Mouse (Mus musculus): ENCODE measurements around the gene Coro2b. TPM values are rescaled to one million over a fixed set of nuclear protein-coding genes. Genes with fewer than 3 reads are reported as not detected.

The Coro2b gene
- polyA plus RNA-seq, 1 experiment, result 6.1 TPM

- H3K4me1 ChIP-seq (ENCODE audit: control insufficient read depth, insufficient read depth, insufficient read length, low read length), result peaks cover 33% of the 10 kb centered on the region
- H3K4me3 ChIP-seq (ENCODE audit: insufficient read depth, low read depth, low read length), result no peak overlapping the region
- H3K27ac ChIP-seq (replicated peaks; ENCODE audit: low read depth, low read length), result no peak overlapping the region; the same call in 1 of the 2 replicates
These were observed 5.2 kb downstream of the Coro2b start for GRCm38 (mm10) chr9:62531459-62532275.

- 0 out of 2 replicates have a peak overlapping the region, but pooled peaks have one; percentile 2 for H3K27ac ChIP-seq (replicated peaks; ENCODE audit: low read depth, low read length)
These were observed 8.3 kb downstream of the Coro2b start for GRCm38 (mm10) chr9:62528527-62528926.

DNA sequence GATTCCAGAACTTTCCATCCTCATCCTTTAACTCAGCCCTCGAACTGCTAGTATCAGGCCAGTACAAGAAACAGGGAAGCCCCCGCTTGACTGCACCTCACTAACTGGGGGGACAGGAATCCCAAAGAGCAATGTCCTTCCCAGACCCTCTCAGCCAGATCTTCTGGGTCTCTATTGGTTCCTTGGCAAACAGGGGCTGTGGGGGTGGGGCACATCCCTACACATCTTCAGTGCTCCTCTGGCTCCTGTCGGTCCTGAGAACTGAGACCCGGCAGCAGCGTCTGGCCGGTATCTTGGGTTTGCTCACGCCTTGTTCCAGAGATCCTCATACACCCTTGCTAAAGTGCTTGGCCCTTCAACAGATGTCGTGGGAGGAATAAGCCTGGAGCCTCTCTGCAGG, 10.0 kb downstream of the Coro2b start:
- H3K4me3 ChIP-seq (ENCODE audit: insufficient read depth, low read depth, low read length), result no peak overlapping the region
- peaks cover 38% of the 10 kb centered on the region for H3K4me1 ChIP-seq (ENCODE audit: control insufficient read depth, insufficient read depth, insufficient read length, low read length)
- H3K27ac ChIP-seq (replicated peaks; ENCODE audit: low read depth, low read length), result peak overlapping the region; percentile 14; the same call in 1 of the 2 replicates

More at GRCm38 (mm10) chr9:62528527-62528926, 8.3 kb downstream of the Coro2b start:
- Histone ChIP-seq H3K4me3 (ENCODE audit: insufficient read depth, low read depth, low read length) (no peak overlapping the region), H3K4me1 (ENCODE audit: control insufficient read depth, insufficient read depth, insufficient read length, low read length) (peaks cover 46% of the 10 kb centered on the region)

- peak overlapping the region; percentile 14; the same call in 1 of the 2 replicates for H3K27ac ChIP-seq (replicated peaks; ENCODE audit: low read depth, low read length)
- no peak overlapping the region for H3K4me3 ChIP-seq (ENCODE audit: insufficient read depth, low read depth, low read length)
- H3K4me1 ChIP-seq (ENCODE audit: control insufficient read depth, insufficient read depth, insufficient read length, low read length), result peaks cover 34% of the 10 kb centered on the region
These were observed 10.4 kb downstream of the Coro2b start for GRCm38 (mm10) chr9:62526451-62526850.

- H3K4me1 ChIP-seq (ENCODE audit: control insufficient read depth, insufficient read depth, insufficient read length, low read length), result peaks cover 38% of the 10 kb centered on the region
These were observed 12.0 kb downstream of the Coro2b start for GRCm38 (mm10) chr9:62524761-62525308.

DNA sequence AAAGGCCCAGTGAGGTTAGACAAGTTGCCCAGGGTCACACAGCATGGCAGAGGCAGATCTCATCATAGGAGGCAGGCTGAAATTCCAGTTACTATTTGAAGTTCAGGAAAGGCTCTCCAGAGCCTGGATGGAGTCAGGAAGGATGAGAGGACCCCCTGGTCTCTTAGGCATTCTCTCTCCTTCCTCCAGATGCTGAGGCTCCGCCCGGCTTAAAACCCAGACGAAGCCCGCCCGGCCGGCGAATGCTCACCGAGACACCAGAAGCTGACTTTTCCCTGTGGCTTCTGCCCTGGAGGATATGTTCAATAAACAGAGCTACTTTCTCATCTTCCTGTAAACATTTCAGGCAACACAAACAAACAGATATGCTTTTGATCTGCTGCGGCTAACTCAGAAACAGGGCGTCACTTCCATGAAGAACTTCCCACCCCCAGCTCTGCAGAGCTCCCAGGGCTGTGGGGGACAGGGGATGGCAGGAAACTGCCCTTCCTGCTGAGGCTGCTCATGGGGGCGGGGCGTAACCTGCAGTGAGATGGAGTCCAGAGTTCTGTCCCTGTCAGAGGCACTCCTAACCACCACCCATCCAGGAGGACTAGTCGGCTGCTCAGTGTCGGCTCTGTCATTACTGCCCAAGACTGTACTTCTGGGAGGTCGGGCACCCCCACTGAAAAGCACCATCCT, 13.9 kb downstream of the Coro2b start:
- Histone ChIP-seq H3K4me3 (ENCODE audit: insufficient read depth, low read depth, low read length) (peak overlapping the region; percentile 4; the same call in 1 of the 2 replicates), H3K27ac (replicated peaks; ENCODE audit: low read depth, low read length) (peak overlapping the region; percentile 97), H3K4me1 (ENCODE audit: control insufficient read depth, insufficient read depth, insufficient read length, low read length) (peaks cover 40% of the 10 kb centered on the region)

More at GRCm38 (mm10) chr9:62524761-62525308, 12.0 kb downstream of the Coro2b start:
- Histone ChIP-seq H3K27ac (replicated peaks; ENCODE audit: low read depth, low read length) (peak overlapping the region; percentile 61), H3K4me3 (ENCODE audit: insufficient read depth, low read depth, low read length) (no peak overlapping the region)

DNA sequence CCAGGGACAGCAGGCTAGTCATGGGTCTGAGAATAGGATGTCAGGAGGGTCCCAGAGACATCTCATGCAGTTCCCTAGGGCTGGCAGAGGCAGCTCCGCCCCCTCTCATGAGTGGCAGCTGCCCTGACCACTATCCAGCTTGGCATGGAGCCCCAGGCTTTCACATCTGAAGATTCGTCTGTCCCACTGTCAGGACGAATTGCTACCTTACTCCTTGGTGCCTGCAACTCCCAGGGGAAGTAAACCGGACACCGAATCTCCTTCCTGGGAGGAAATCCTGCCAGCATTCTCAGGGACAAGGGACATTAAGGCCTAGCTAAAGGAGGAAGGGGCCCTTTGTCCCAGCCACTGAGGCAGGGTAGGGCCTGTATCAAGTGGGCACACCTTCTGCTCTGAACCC, 14.6 kb downstream of the Coro2b start:
- H3K27ac ChIP-seq (replicated peaks; ENCODE audit: low read depth, low read length), result peak overlapping the region; percentile 97
- H3K4me1 ChIP-seq (ENCODE audit: control insufficient read depth, insufficient read depth, insufficient read length, low read length), result peaks cover 40% of the 10 kb centered on the region
- peak overlapping the region; percentile 4; the same call in 1 of the 2 replicates for H3K4me3 ChIP-seq (ENCODE audit: insufficient read depth, low read depth, low read length)

DNA sequence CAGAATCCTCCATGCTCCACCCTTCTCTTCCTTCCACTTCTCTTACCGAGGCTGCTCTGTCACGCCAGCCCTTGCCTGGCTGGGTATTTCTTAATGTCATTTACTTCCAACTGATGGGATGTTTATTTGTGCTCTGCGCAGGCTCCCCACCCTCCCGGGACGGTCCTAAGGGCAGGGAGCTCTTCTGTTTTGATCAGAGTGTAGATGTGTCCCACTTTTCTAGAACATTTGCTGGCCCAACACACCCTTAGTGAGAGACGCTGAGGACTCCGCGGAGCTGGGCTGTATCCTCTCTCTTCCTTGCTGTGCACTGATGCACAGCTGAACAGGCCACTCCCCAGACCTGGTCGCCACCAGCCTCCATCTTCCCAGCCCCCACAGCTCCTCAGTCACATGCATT, 15.3 kb downstream of the Coro2b start:
- H3K4me1 ChIP-seq (ENCODE audit: control insufficient read depth, insufficient read depth, insufficient read length, low read length), result peaks cover 35% of the 10 kb centered on the region
- H3K27ac ChIP-seq (replicated peaks; ENCODE audit: low read depth, low read length), result peak overlapping the region; percentile 97

GRCm38 (mm10) chr9:62520933-62521332, 15.9 kb downstream of the Coro2b start:
- H3K4me3 ChIP-seq (ENCODE audit: insufficient read depth, low read depth, low read length), result peak overlapping the region; percentile 11; the same call in 1 of the 2 replicates

More for the DNA sequence above, 15.3 kb downstream of the Coro2b start:
- H3K4me3 ChIP-seq (ENCODE audit: insufficient read depth, low read depth, low read length), result 0 out of 2 replicates have a peak overlapping the region, but pooled peaks have one; percentile 11

GRCm38 (mm10) chr9:62519787-62520503, 16.9 kb downstream of the Coro2b start:
- peaks cover 27% of the 10 kb centered on the region for H3K4me1 ChIP-seq (ENCODE audit: control insufficient read depth, insufficient read depth, insufficient read length, low read length)
- H3K27ac ChIP-seq (replicated peaks; ENCODE audit: low read depth, low read length), result peak overlapping the region; percentile 97
- H3K4me3 ChIP-seq (ENCODE audit: insufficient read depth, low read depth, low read length), result no peak overlapping the region

More at GRCm38 (mm10) chr9:62520933-62521332, 15.9 kb downstream of the Coro2b start:
- Histone ChIP-seq H3K27ac (replicated peaks; ENCODE audit: low read depth, low read length) (peak overlapping the region; percentile 97), H3K4me1 (ENCODE audit: control insufficient read depth, insufficient read depth, insufficient read length, low read length) (peaks cover 29% of the 10 kb centered on the region)

DNA sequence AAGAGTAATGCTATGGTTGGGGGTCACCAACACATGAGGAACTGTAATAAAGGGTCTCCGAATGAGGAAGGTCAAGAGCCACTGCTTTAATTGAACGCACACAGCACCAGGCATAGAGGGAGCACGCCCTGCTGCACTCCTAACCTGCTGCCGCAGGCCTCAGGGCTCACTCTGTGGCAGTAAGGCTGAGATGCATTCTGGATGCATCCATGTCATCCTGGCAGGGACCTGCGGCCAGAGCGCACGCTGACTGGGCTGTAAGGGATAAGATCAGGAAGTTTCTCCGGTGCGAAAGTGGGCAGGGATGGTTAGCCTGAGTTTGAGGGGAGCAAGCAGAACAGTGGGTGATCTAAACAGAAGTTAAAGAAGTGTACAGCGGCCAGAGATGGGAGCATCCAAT, 17.5 kb downstream of the Coro2b start:
- Histone ChIP-seq H3K4me3 (ENCODE audit: insufficient read depth, low read depth, low read length) (no peak overlapping the region), H3K4me1 (ENCODE audit: control insufficient read depth, insufficient read depth, insufficient read length, low read length) (peaks cover 25% of the 10 kb centered on the region), H3K27ac (replicated peaks; ENCODE audit: low read depth, low read length) (no peak overlapping the region)

GRCm38 (mm10) chr9:62518572-62518971, 18.3 kb downstream of the Coro2b start:
- peaks cover 23% of the 10 kb centered on the region for H3K4me1 ChIP-seq (ENCODE audit: control insufficient read depth, insufficient read depth, insufficient read length, low read length)
- H3K4me3 ChIP-seq (ENCODE audit: insufficient read depth, low read depth, low read length), result no peak overlapping the region
- no peak overlapping the region for H3K27ac ChIP-seq (replicated peaks; ENCODE audit: low read depth, low read length)

DNA sequence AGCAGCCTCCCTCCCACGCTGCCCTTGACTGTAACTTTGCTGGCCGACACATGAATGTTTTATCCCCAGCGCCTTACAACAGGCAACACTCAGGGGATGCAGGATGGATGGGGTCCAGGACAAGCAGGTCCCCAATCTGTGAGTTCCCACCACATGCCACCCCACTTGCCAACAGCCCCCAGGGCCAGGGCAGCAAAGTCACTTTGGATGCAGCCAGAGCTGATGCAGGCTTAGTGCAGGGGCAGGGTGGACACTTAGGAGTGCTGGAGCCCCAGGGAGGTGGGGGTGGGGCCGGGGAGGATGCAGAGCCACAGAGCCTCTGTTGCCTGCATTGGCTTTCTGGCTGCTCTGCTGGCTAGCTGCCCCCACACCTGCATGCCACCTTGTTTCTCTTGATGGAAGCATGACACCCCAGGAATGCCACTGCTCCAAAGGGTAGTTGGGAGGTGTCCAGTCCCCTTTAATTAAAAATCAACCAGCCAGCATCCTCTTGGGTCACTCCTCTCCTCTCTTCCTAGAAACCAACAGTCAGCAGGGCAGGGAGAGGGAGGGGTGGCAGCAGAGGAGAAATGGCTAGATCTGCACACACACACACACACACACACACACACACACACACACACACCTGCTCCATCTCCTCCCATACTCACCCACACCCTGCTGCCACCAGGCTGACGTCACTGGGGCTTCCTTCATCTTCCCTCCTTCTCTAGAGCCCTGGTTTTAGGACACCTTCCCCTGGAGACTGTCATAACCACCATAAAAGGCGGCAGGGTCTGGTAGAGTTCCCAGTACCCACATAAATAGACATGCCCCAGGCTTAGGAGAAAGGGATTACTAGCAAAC, 19.5 kb downstream of the Coro2b start:
- Histone ChIP-seq H3K4me3 (ENCODE audit: insufficient read depth, low read depth, low read length) (no peak overlapping the region), H3K4me1 (ENCODE audit: control insufficient read depth, insufficient read depth, insufficient read length, low read length) (peaks cover 27% of the 10 kb centered on the region), H3K27ac (replicated peaks; ENCODE audit: low read depth, low read length) (no peak overlapping the region)

DNA sequence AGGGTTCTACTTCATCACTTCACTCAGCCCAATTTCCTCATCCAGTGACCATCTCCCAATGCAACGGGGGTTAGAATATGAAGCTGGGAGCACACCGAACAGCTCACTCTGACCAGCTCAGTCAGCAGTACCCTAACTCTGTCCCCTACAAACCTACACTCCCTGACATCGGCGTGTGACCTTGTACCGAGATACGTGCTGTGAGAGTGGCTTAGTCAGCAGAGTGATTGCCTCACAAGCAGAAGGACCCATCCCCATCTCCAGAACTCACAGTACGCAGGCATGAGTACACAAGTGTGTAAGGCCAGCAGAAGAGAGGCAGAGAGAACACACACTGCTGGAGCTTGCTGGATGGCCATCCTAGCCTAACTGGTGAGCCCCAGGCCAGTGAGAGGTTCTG, 21.7 kb downstream of the Coro2b start:
- H3K27ac ChIP-seq (replicated peaks; ENCODE audit: low read depth, low read length), result no peak overlapping the region
- H3K4me1 ChIP-seq (ENCODE audit: control insufficient read depth, insufficient read depth, insufficient read length, low read length), result peaks cover 29% of the 10 kb centered on the region
- no peak overlapping the region for H3K4me3 ChIP-seq (ENCODE audit: insufficient read depth, low read depth, low read length)
